Mouse (Mus musculus): ENCODE measurements around the gene Pigw.
"Not testable (repeated sequence)": the region's sequence is repeated elsewhere in the genome, so short reads cannot be mapped to it uniquely, and the experiment has no call there.

Pigw gene

GRCm38 (mm10) chr11:84879007-84879771, 896 bp downstream of the Pigw start:
- peak; percentile 23 for DNase-seq (ENCODE audit: low read depth)

GRCm38 (mm10) chr11:84876020-84876419, 4.1 kb downstream of the Pigw start:
- DNase-seq (ENCODE audit: low read depth) = not testable (repeated sequence)

DNA sequence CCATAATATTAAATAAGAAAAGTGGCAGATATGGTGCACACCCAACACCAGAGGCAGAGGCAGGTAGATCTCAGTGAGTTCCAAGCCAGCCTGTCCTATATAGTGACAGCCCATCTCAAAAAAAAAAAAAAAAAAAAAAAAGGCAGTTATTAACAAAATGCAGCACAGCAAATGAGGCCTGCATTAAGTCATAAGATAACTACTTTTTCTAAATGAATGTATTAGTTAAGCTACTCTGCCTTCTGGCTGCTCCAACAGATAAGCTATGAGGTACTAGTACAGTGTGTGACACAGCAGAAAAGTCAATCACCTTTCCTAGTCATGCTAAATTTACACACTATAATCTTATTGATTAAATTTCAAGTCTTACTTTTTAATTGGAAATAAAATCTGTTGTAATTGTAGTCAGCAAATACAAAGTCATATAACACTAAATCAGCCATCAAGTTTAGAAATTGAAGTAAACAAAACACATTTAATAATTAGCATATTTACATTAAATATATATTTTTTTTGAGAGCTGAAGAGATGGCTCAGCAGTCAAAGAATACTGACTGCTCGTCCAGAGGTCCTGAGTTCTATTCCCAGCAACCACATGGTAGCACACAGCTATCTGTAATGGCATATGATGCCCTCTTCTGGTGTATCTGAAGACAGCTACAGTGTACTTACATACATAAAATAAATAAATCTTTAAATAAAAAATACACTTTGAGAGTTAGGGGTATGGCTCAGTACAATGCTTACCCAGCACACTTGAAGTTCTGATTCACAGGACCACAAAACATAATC, 6.8 kb downstream of the Pigw start:
- DNase-seq (ENCODE audit: low read depth) = peak; percentile 9

DNA sequence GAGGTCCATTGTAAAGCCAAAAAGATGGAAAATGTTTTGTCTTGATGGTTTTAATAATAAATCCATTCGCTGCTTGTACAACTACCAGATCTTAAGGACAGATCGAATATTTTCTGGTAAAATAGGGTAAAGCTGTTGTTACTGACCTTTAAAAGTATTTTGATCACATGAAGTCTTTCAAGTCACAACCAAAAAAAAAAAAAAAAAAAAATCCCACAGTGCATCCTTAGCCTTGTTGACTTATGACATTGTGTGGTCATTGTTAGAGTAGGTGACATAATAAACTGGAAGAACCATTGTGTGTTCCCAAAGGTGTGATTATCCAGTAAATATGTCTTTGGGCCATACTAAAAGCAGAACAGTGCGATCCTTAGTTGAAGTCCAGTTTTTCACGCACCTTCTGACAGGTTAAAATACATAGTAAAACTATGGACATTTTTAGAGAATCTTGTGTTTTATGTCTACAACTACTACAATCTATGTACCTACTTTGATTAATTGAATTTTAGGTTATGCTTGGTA, 8.5 kb downstream of the Pigw start:
- no peak for DNase-seq (ENCODE audit: low read depth)

- peak; percentile 63 for DNase-seq (ENCODE audit: low read depth)
These were observed 9.0 kb downstream of the Pigw start for GRCm38 (mm10) chr11:84871046-84871445.

GRCm38 (mm10) chr11:84870337-84871043, 9.6 kb downstream of the Pigw start, which contains the start of gene Ggnbp2:
Gene Ggnbp2 (minus strand): TSS chr11:84870817.
- DNase-seq (ENCODE audit: low read depth) = peak; percentile 97

DNA sequence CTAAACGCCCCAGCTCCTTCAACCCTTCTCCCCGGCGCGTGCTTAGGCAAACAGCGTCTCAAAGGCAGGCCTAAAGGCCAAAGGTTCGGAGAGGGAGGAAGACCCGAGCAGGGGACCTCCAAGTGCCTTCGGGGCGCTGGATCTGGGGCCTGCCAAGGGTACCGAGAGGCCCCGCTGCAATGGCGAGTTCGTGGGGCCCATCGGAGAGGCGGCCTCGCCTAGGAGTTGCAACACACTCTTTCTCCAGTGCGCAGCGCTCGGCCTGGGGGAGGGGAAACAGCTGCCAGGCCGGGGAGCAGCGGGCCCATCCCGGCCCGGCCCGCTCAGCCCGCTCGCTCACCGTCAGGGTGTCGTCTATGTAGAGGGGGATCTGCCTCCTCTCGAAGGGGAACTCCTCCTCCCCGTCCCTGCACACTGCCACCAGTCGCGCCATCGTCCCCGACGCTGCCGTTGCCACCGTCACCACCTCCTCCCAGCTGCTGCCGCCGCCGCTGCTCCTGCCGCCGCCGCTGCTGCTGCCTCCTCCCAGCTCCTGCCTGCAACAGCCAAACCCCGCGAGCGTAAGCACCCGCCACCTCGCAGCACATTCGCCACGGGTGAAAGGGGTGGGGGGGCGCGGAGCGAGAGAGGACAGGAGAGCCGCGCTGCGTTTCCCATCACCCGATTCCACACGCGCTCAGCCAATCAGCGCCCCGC, 10.4 kb downstream of the Pigw start:
- peak; percentile 99 for DNase-seq (ENCODE audit: low read depth)

- DNase-seq (ENCODE audit: low read depth) = no peak
These were observed 11.3 kb downstream of the Pigw start for GRCm38 (mm10) chr11:84868786-84869259.

- DNase-seq (ENCODE audit: low read depth) = no peak
These were observed 12.5 kb downstream of the Pigw start for GRCm38 (mm10) chr11:84867586-84867985.

DNA sequence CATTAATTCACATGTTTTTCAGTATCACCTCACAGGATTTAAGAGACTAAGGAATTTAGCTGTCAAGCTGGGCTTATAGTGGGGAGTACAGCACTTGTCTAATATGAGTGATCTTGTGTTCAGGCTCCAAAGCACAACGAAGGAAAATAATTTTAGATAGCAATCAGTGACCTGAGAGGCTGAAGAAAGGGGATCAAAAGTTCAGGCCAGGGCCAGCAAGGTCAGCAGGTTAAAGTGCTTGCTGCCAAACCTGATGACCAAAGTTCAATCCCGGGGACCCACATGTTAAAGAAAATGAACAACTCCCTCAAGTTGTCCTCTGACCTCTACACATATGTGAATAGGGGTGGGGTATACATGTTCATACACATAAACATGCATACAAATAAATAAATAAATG, 14.8 kb downstream of the Pigw start:
- no peak for DNase-seq (ENCODE audit: low read depth)

DNA sequence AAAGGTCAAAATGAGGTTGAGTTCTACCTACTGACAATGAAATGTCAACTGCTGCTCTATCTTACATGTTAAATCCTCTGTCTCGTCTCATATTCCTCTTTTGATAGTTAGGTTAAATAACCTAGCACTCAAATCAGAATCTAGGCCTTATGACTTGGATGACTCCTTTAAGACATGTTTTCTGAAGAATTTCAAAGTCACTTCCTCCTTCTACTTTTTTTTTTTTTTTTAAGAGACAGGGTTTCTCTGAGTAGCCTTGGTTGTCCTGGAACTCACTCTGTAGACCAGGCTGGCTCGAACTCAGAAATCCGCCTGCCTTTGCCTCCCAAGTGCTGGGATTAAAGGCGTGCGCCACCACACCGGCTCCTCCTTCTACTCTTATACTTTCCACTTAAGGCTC, 24.8 kb downstream of the Pigw start:
- DNase-seq (ENCODE audit: low read depth) = no peak

- DNase-seq (ENCODE audit: low read depth) = peak; percentile 76
These were observed 32.5 kb downstream of the Pigw start for GRCm38 (mm10) chr11:84847475-84848090.

- no peak for DNase-seq (ENCODE audit: low read depth)
These were observed 33.2 kb downstream of the Pigw start for GRCm38 (mm10) chr11:84846741-84847474.

DNA sequence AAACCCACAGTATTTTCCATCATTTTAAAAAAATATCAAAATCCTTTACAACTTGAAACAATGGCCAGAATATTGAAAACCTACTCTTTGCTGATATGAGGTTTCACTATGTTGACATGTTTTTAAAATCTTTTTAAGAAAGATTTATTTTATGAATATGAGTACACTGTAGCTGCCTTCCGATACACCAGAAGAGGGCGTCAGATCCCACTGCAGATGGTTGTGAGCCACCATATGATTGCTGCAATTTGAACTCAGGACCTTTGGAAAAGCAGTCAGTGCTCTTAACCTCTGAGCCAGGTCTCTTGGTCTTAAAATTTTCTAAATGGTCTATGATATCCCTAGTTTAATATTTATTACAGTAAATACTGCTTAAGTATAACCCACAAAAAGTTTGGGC, 40.8 kb downstream of the Pigw start:
- no peak for DNase-seq (ENCODE audit: low read depth)

GRCm38 (mm10) chr11:84829495-84829894, 50.6 kb downstream of the Pigw start:
- not testable (repeated sequence) for DNase-seq (ENCODE audit: low read depth)

DNA sequence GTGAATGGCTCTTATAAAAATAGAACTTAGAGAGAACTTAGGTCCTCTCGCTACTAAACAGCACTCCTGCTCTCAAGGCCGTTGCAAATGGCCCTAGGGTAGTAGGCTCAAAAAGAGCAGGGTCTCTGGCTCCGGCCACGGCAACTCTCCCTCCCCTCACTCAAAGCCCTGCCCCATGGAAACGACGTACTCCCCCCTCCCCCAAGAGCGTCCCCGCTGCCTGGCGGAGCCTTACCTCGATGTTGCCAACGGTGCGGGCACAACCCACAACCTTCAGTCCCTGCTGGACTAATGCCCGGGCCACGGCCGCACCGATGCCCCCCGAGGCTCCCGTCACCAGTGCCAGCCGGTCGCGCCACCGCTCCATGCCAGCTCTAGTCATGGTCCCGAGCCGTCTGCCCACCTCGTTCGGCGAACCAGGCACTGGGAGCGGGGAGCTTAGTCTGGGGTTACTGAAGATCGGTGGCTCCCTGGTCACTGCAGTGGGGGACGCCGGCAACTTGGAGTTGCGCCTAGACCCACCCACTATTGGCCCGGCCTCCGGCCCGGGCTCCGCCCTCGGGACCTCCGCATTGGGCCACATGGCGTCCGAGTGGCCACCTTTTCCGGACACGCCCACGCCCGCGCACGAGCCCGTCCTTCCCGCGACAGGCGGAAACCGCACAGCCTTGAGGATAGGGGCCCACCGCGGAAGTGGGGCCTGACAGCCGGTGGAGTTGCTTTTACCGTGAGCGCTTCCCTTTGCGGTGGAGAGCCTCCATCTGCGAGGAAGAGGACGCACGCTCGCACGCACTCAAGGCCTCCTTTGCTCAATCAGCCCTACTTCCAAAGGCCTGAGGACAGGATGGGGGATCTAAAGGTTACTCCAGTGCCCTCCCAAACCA, 51.3 kb downstream of the Pigw start, which contains the start of gene Dhrs11:
Gene Dhrs11, minus strand, starts transcription at position 479 of the 884 bp plus-strand sequence.
- DNase-seq (ENCODE audit: low read depth) = peak; percentile 91

GRCm38 (mm10) chr11:84827901-84828503, 52.1 kb downstream of the Pigw start:
- no peak for DNase-seq (ENCODE audit: low read depth)

- no peak for DNase-seq (ENCODE audit: low read depth)
These were observed 52.6 kb downstream of the Pigw start for GRCm38 (mm10) chr11:84827492-84827891.
